In the genomic region with DNA sequence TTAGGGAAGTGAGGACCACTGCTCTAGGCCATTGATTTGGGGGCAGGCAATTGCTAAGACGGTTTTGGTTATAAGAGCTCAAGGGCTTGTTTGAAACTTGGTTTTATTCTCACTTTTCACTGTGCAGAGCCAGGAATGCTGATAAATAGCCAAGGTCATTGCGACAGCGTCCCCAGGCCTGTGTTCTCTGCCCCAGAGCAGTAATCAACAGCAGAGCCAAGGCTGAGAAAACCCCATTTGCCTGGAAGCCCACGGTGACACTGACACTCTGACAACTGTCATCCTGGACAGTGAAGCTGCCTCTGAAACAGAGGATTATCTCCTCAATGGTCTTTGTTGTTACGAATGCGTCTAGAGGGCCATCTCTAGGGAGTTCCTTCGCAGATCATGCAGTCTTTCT, we compare ENCODE assay signal across 23 mouse cellular contexts.
A peak's percentile ranks its signal among the peaks of the same experiment; 100 is the strongest.
DNase-seq lines count a peak whose midpoint lies in the region; ATAC-seq and TF ChIP-seq lines count a peak whose summit lies in the region.
"Had no signal": no experiment of that assay in that cellular context is flagged by ENCODE, and none has a peak within 500 bp of the region (broad histone marks: within the 10 kb centered on the region; RNA-seq: fewer than 3 reads in every experiment).

No protein-coding gene starts in this region.

- no peaks in the 10 kb centered on the region for H3K9me3 ChIP-seq in midbrain, embryonic 15.5 days
- H3K9me3 ChIP-seq: embryonic facial prominence, embryonic 13.5 days; forebrain, embryonic 12.5 days; hindbrain, embryonic 13.5 days; kidney, embryonic 15.5 days; limb, embryonic 13.5 days; liver, embryonic 13.5 days; neural tube, embryonic 15.5 days had no signal

- H3K4me3 ChIP-seq in gastrocnemius, adult 2 months: no peak overlapping the region
- no peak overlapping the region for H3K4me3 ChIP-seq in lung, adult 2 months (replicated peaks; ENCODE audit: extremely low read depth, low read depth, low read length)
- no peak overlapping the region for H3K4me3 ChIP-seq in midbrain, embryonic 15.5 days
- H3K4me3 ChIP-seq: embryonic facial prominence, embryonic 13.5 days; erythroblast, embryonic 14.5 days; forebrain, embryonic 12.5 days; hindbrain, embryonic 13.5 days; kidney, embryonic 15.5 days; limb, embryonic 13.5 days; liver, embryonic 13.5 days; neural tube, embryonic 15.5 days had no signal

- no peak overlapping the region for H3K27ac ChIP-seq in gastrocnemius, adult 2 months
- no peak overlapping the region for H3K27ac ChIP-seq in midbrain, embryonic 15.5 days
- H3K27ac ChIP-seq: embryonic facial prominence, embryonic 13.5 days; forebrain, embryonic 12.5 days; hindbrain, embryonic 13.5 days; kidney, embryonic 15.5 days; limb, embryonic 13.5 days; liver, embryonic 13.5 days; neural tube, embryonic 15.5 days had no signal

- no peak for TF ChIP-seq POLR2A in lung, adult 2 months (IDR thresholded peaks at IDR 0.05; ENCODE audit: borderline replicate concordance, extremely low read depth, low read depth, low read length)

- H3K27me3 ChIP-seq in midbrain, embryonic 15.5 days (replicated peaks): no peaks in the 10 kb centered on the region
- H3K27me3 ChIP-seq: embryonic facial prominence, embryonic 13.5 days; forebrain, embryonic 12.5 days; hindbrain, embryonic 13.5 days; kidney, embryonic 15.5 days; limb, embryonic 13.5 days; liver, embryonic 13.5 days; neural tube, embryonic 15.5 days had no signal

- ATAC-seq in midbrain, embryonic 15.5 days (replicated peaks): no peak
- ATAC-seq: activated CD4-positive, CD25-positive, alpha-beta regulatory T cell, adult 4 months had no signal

- no peaks in the 10 kb centered on the region for H3K4me1 ChIP-seq in lung, adult 2 months (ENCODE audit: control insufficient read depth, insufficient read depth, low read length)
- H3K4me1 ChIP-seq in midbrain, embryonic 15.5 days: peaks cover 14% of the 10 kb centered on the region
- H3K4me1 ChIP-seq: embryonic facial prominence, embryonic 13.5 days; kidney, embryonic 15.5 days; limb, embryonic 13.5 days; liver, embryonic 13.5 days; neural tube, embryonic 15.5 days had no signal

- no peaks in the 10 kb centered on the region for H3K36me3 ChIP-seq in midbrain, embryonic 15.5 days (replicated peaks)
- H3K36me3 ChIP-seq: embryonic facial prominence, embryonic 13.5 days; forebrain, embryonic 12.5 days; hindbrain, embryonic 13.5 days; kidney, embryonic 15.5 days; limb, embryonic 13.5 days; liver, embryonic 13.5 days; neural tube, embryonic 15.5 days had no signal

- 51% methylated on average over 7 of the region's 7 CpGs for WGBS in lung, adult 2 months
- WGBS in midbrain, embryonic 15.5 days: 48% methylated on average over 7 of the region's 7 CpGs

- no peak overlapping the region for H3K4me2 ChIP-seq in midbrain, embryonic 15.5 days
- H3K4me2 ChIP-seq: embryonic facial prominence, embryonic 13.5 days; forebrain, embryonic 12.5 days; hindbrain, embryonic 13.5 days; kidney, embryonic 15.5 days; limb, embryonic 13.5 days; liver, embryonic 13.5 days; lung, embryonic 14.5 days; midbrain, embryonic 11.5 days; neural tube, embryonic 15.5 days had no signal

- DNase-seq in gastrocnemius, adult 2 months: peak; percentile 39
- no peak for DNase-seq in gastrocnemius, postnatal 36 days
- DNase-seq in lung, postnatal 10 days: peak; percentile 43
- no peak for DNase-seq in lung, adult 2 months
- DNase-seq in adipocyte (ENCODE audit: low spot score): peak; percentile 77
- peak; percentile 49 to 52 for DNase-seq in adrenal gland, postnatal 36 days
- DNase-seq: cerebellum, adult 8-10 months; cerebellum, postnatal 36 days; embryo, embryonic 11 days; kidney, adult 11 months; kidney, postnatal 4 days; liver, embryonic 13.5 days; lung, embryonic 14.5 days had no signal

- TF ChIP-seq CTCF in gastrocnemius, adult 2 months (IDR thresholded peaks at IDR 0.05): no peak
- no peak for TF ChIP-seq CTCF in lung, adult 2 months (IDR thresholded peaks at IDR 0.05; ENCODE audit: insufficient read depth, low read length)

- intact Hi-C loops in gastrocnemius, adult 2 months (cut with DNase I): no loop called here
- intact Hi-C loops in gastrocnemius, postnatal 36 days (cut with DNase I): no loop called here

- no peak overlapping the region for H3K9ac ChIP-seq in midbrain, embryonic 15.5 days
- H3K9ac ChIP-seq: embryonic facial prominence, embryonic 13.5 days; forebrain, embryonic 12.5 days; hindbrain, embryonic 13.5 days; kidney, embryonic 15.5 days; limb, embryonic 13.5 days; liver, embryonic 13.5 days; lung, embryonic 14.5 days; neural tube, embryonic 15.5 days had no signal

Comparison
In these comparisons a context has a peak if more than half of its experiments do, and no peak if none do; other contexts are left out.
1. DNase-seq: peak in gastrocnemius, adult 2 months (single experiment), lung, postnatal 10 days (single experiment), adipocyte (single experiment) and adrenal gland, postnatal 36 days (2 of 2); none in gastrocnemius, postnatal 36 days (0 of 2) and lung, adult 2 months (single experiment).